Mouse (Mus musculus): ENCODE measurements around the gene Ankrd22. TPM values are rescaled to one million over a fixed set of nuclear protein-coding genes. Genes with fewer than 3 reads are reported as not detected.

Ankrd22 gene
- polyA plus RNA-seq, 1 experiment from 2014 or later = not detected

DNA sequence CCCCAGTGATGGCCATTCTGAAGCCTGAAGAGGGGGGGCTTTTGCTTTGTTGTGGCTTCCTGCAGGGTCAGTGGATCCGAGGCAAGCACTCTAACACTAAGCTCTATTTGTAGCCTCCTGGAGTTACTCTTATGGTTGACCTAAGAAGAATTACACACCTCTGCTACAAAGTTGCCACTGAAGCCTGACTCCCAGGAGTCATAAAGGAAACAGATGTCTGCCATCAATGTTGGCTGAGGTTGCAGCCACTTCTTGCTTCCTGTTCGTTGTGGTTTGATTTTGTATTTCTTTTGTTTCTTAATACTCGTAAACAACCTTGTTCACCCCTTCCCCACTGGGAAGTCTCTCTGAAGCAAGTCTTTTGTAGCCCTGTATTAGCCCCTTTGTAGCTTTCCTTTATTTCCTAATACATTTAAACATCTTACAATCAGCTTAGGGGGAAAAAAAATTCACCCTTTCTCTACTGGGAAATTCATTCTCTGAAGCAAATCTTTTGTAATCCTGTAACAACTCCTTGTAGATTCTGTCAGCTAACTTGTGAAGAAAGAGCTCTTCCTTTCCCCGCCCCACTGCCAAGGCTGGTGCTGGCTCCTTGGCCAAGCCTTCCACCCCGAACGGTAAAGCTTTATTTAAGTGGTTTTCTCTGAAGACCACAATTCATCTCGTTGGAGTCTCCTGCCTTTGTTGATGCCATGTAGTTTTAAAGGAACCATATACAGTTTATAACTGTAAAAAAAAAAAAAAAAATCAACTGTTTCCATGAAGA is 2.2 kb upstream of the Ankrd22 start:
- no peaks in the 10 kb centered on the region for H3K4me1 ChIP-seq (ENCODE audit: control insufficient read depth, insufficient read depth, low read length)
- H3K9me3 ChIP-seq (ENCODE audit: control insufficient read depth, low read length) = no peaks in the 10 kb centered on the region
- no peak for ATAC-seq (ENCODE audit: low read depth)

DNA sequence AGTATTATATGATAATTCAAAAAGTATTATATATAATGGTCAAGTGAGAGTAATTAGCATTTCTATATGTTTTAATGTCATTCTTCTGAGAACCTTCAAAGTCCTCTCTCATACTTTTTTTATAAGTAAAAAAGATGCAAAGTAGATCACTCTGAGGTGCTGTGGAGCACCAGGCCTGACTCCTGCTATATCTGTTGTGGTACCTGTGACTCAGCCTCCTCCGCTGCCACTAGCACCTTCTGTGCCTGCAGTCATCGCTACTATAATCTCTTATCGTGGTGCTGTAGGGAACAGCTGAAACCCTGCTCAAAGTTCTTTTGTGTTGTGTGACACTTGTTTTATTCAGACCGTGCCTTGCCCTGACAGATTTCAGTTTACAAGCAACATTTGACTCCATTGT is 533 bp upstream of the Ankrd22 start:
- no peak overlapping the region for H3K9ac ChIP-seq (replicated peaks; ENCODE audit: low read depth, low read length)
- no peak for ATAC-seq (ENCODE audit: low read depth)
- H3K27me3 ChIP-seq (ENCODE audit: control insufficient read depth, insufficient read depth, low read length) = no peaks in the 10 kb centered on the region
- H3K9me3 ChIP-seq (ENCODE audit: control insufficient read depth, low read length) = no peaks in the 10 kb centered on the region
- 72% methylated on average over 4 of the region's 4 CpGs for WGBS
- no peak overlapping the region for H3K4me2 ChIP-seq (ENCODE audit: low read depth, low read length)
- H3K4me1 ChIP-seq (ENCODE audit: control insufficient read depth, insufficient read depth, low read length) = no peaks in the 10 kb centered on the region
- no peaks in the 10 kb centered on the region for H3K36me3 ChIP-seq (ENCODE audit: control insufficient read depth, insufficient read depth, low read length)
- no peak overlapping the region for H3K4me3 ChIP-seq (ENCODE audit: low read depth, low read length)
- H3K27ac ChIP-seq (ENCODE audit: low read depth, low read length) = no peak overlapping the region

More for the DNA sequence above, 2.2 kb upstream of the Ankrd22 start:
- no peak overlapping the region for H3K9ac ChIP-seq (replicated peaks; ENCODE audit: low read depth, low read length)
- H3K4me2 ChIP-seq (ENCODE audit: low read depth, low read length) = no peak overlapping the region
- H3K36me3 ChIP-seq (ENCODE audit: control insufficient read depth, insufficient read depth, low read length) = no peaks in the 10 kb centered on the region
- no peak overlapping the region for H3K27ac ChIP-seq (ENCODE audit: low read depth, low read length)
- H3K27me3 ChIP-seq (ENCODE audit: control insufficient read depth, insufficient read depth, low read length) = no peaks in the 10 kb centered on the region
- WGBS = 41% methylated on average over 7 of the region's 7 CpGs
- no peak overlapping the region for H3K4me3 ChIP-seq (ENCODE audit: low read depth, low read length)

DNA sequence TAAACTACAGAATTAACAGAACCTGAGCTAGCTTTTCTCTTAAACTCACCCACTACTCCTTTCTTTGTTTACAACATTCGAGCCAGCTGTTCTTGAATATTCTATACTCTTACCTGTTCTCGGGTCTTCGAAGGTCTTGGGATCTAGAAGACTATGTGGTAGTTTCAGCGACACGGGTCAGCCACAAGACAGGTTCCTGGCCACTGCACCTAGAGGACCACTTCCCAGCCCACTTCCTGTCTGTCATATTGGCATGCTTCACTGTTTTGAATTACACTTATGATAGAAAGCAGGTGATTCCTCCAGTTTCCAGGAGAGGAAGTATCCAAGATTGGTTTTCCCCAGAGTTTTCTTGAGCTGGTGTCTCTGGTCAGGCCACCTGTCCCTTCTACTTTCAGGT is 3.2 kb downstream of the Ankrd22 start:
- ATAC-seq (ENCODE audit: low read depth) = no peak
- 91% methylated on average over 5 of the region's 5 CpGs for WGBS
- Histone ChIP-seq H3K9ac (replicated peaks; ENCODE audit: low read depth, low read length) (no peak overlapping the region), H3K4me1 (ENCODE audit: control insufficient read depth, insufficient read depth, low read length) (no peaks in the 10 kb centered on the region), H3K4me2 (ENCODE audit: low read depth, low read length) (no peak overlapping the region), H3K4me3 (ENCODE audit: low read depth, low read length) (no peak overlapping the region), H3K27ac (ENCODE audit: low read depth, low read length) (no peak overlapping the region), H3K9me3 (ENCODE audit: control insufficient read depth, low read length) (no peaks in the 10 kb centered on the region), H3K27me3 (ENCODE audit: control insufficient read depth, insufficient read depth, low read length) (no peaks in the 10 kb centered on the region), H3K36me3 (ENCODE audit: control insufficient read depth, insufficient read depth, low read length) (no peaks in the 10 kb centered on the region)

DNA sequence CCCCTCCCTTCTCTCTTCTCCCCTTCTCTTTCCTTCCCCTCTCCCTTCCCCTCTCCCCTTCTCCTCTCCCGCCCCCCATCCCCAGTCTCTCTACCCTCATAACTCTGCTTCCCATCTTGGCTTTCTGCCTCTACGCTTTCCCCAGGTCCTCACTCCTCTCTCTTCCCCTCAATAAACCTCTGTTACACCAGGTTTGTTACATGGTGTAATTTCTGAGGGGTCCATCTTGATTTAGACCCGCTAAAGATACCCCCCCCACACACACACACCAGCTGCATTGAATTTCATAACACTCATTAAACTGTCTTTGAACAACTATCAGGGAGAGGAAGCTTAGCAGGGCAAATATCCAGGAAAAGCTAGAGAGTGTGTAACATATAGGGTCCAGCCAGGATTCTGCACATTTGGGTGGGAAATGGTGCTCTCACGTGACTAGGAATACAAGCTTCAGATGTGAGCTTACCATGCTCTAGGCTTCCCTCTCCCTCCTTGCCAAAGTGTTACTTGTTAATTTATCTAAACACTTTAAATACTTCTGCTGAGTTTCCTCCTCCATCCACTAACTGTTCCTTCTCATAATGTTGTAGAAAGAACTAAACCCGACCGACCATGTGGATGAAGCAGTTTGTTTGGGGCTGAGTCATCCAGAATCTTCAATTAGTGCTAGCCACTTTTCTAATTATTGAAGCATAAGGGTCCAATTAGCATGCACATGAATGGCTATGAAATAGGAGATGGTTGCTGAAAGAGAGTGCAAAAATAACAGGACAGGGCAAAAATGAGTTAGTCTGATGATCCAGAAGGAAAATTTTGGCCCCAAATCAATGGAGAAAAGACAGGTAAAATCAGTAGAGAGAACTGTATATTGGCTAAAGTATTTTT is 12.3 kb downstream of the Ankrd22 start:
- 85% methylated on average over 5 of the region's 6 CpGs for WGBS
- H3K4me2 ChIP-seq (ENCODE audit: low read depth, low read length) = no peak overlapping the region
- H3K9me3 ChIP-seq (ENCODE audit: control insufficient read depth, low read length) = no peaks in the 10 kb centered on the region
- H3K27me3 ChIP-seq (ENCODE audit: control insufficient read depth, insufficient read depth, low read length) = no peaks in the 10 kb centered on the region
- ATAC-seq (ENCODE audit: low read depth) = no peak
- H3K36me3 ChIP-seq (ENCODE audit: control insufficient read depth, insufficient read depth, low read length) = no peaks in the 10 kb centered on the region
- H3K4me1 ChIP-seq (ENCODE audit: control insufficient read depth, insufficient read depth, low read length) = no peaks in the 10 kb centered on the region
- H3K4me3 ChIP-seq (ENCODE audit: low read depth, low read length) = no peak overlapping the region
- H3K27ac ChIP-seq (ENCODE audit: low read depth, low read length) = no peak overlapping the region
- H3K9ac ChIP-seq (replicated peaks; ENCODE audit: low read depth, low read length) = no peak overlapping the region

DNA sequence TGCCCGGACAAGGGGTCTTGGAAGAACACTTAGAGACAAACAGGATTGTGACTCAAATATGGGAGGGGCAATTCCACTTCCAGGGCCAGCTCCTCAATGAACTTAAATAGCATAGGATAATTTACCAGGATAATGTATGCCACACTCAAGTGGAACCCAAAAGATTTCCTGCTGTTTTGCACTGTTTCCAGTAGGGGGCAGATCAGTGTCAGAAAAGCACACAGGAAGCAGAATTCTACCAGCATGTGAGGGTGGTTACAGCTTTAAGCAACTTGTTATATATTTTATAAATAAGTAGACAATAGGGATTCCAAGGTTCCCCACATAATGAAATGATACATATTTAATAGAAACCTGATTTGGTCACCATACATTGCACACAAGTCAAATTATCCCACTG is 13.9 kb downstream of the Ankrd22 start:
- Histone ChIP-seq H3K27ac (ENCODE audit: low read depth, low read length) (no peak overlapping the region), H3K36me3 (ENCODE audit: control insufficient read depth, insufficient read depth, low read length) (no peaks in the 10 kb centered on the region), H3K27me3 (ENCODE audit: control insufficient read depth, insufficient read depth, low read length) (no peaks in the 10 kb centered on the region), H3K9me3 (ENCODE audit: control insufficient read depth, low read length) (no peaks in the 10 kb centered on the region), H3K4me1 (ENCODE audit: control insufficient read depth, insufficient read depth, low read length) (no peaks in the 10 kb centered on the region), H3K4me3 (ENCODE audit: low read depth, low read length) (no peak overlapping the region), H3K4me2 (ENCODE audit: low read depth, low read length) (no peak overlapping the region), H3K9ac (replicated peaks; ENCODE audit: low read depth, low read length) (no peak overlapping the region)
- 95% methylated on average over 1 of the region's 1 CpGs for WGBS
- no peak for ATAC-seq (ENCODE audit: low read depth)

DNA sequence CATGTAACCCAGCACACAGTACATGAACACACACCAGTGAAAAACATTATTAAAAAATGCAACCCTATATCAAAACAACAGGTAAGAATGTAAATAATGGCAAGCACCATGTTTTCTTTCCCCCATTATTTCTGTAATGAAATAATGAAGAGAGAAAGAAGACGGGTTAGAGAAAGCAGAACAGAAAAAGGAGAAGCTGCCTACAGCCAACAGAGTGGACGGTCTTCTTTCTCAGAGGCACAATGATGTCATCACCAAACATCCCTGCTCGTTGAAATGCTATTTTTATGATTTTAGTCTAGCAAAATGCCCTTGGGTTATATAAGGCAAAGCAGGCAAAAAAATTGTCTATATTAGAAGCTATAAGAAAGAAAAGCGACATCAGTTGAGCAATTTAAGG is 17.4 kb downstream of the Ankrd22 start:
- Histone ChIP-seq H3K9me3 (ENCODE audit: control insufficient read depth, low read length) (no peaks in the 10 kb centered on the region), H3K4me1 (ENCODE audit: control insufficient read depth, insufficient read depth, low read length) (no peaks in the 10 kb centered on the region), H3K9ac (replicated peaks; ENCODE audit: low read depth, low read length) (no peak overlapping the region), H3K27ac (ENCODE audit: low read depth, low read length) (no peak overlapping the region), H3K27me3 (ENCODE audit: control insufficient read depth, insufficient read depth, low read length) (no peaks in the 10 kb centered on the region), H3K36me3 (ENCODE audit: control insufficient read depth, insufficient read depth, low read length) (no peaks in the 10 kb centered on the region), H3K4me3 (ENCODE audit: low read depth, low read length) (no peak overlapping the region), H3K4me2 (ENCODE audit: low read depth, low read length) (no peak overlapping the region)
- 88% methylated on average over 4 of the region's 4 CpGs for WGBS
- ATAC-seq (ENCODE audit: low read depth) = no peak

DNA sequence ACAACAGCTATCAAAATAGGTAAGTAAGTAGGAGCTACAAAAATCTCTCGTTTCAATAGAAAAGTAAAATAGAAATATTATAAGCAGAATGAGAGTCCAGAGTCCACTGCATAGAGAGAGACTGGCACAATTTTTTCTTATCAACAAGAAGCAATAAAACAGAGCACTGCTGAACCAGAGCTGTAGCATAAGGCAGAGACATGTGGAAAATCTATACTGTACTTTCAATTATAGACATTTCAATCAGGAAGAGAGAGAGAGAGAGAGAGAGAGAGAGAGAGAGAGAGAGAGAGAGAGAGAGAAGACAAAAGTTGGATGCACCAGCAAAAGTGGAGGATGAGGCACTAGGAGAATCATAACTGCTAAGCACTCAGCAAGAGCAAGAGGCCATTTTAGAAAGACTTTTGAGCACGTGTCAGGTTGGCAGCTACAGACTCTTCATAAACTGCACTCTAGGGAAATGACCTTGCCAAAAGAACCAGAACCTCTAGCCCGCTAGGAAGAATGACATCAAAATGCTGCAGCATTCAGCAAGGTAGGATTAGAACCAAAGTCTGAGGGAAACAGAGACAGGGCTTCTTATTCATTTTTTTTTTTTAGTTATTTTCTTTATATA is 26.3 kb downstream of the Ankrd22 start:
- Histone ChIP-seq H3K4me2 (ENCODE audit: low read depth, low read length) (no peak overlapping the region), H3K36me3 (ENCODE audit: control insufficient read depth, insufficient read depth, low read length) (no peaks in the 10 kb centered on the region), H3K9ac (replicated peaks; ENCODE audit: low read depth, low read length) (no peak overlapping the region), H3K9me3 (ENCODE audit: control insufficient read depth, low read length) (no peaks in the 10 kb centered on the region), H3K4me1 (ENCODE audit: control insufficient read depth, insufficient read depth, low read length) (no peaks in the 10 kb centered on the region), H3K27me3 (ENCODE audit: control insufficient read depth, insufficient read depth, low read length) (no peaks in the 10 kb centered on the region), H3K27ac (ENCODE audit: low read depth, low read length) (no peak overlapping the region), H3K4me3 (ENCODE audit: low read depth, low read length) (no peak overlapping the region)
- ATAC-seq (ENCODE audit: low read depth) = no peak
- WGBS = 89% methylated on average over 3 of the region's 3 CpGs

DNA sequence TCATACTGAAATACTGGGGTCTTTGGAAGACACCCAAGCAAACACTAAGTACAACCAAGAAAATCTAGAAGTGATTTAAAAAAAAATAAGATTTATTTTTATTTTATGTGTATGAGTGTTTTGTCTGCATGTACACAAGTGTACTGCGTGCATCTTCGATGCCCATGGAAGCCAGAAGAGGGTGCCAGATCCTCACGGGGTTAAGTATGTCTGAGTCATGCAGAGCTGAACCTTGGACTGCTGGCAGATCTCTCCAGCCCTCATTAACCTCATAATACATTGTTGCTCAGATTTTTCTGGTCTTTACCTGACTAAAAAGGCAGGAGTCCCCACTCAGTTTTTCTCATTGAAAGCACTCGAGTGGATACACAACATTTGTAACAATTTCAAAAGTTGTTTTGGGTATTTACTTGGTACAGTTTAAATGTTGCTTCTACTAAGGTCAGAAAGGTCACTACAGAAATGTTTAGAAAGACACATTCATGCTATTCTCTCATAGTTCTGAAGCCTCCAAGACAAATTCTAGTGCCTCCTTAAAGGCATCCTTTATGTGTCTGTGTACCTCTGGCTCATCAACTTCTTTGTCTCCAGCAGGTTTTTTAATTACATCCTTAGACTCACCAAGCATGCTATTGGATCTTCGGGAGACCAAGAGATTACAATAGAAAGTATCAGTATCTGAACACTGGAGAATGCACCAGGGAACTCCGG is 27.0 kb downstream of the Ankrd22 start:
- ATAC-seq (ENCODE audit: low read depth) = no peak
- no peaks in the 10 kb centered on the region for H3K36me3 ChIP-seq (ENCODE audit: control insufficient read depth, insufficient read depth, low read length)
- no peak overlapping the region for H3K27ac ChIP-seq (ENCODE audit: low read depth, low read length)
- 90% methylated on average over 6 of the region's 6 CpGs for WGBS
- H3K9ac ChIP-seq (replicated peaks; ENCODE audit: low read depth, low read length) = no peak overlapping the region
- no peaks in the 10 kb centered on the region for H3K27me3 ChIP-seq (ENCODE audit: control insufficient read depth, insufficient read depth, low read length)
- H3K4me3 ChIP-seq (ENCODE audit: low read depth, low read length) = no peak overlapping the region
- no peaks in the 10 kb centered on the region for H3K9me3 ChIP-seq (ENCODE audit: control insufficient read depth, low read length)
- no peak overlapping the region for H3K4me2 ChIP-seq (ENCODE audit: low read depth, low read length)
- no peaks in the 10 kb centered on the region for H3K4me1 ChIP-seq (ENCODE audit: control insufficient read depth, insufficient read depth, low read length)
